Mouse (Mus musculus): ENCODE data around the gene Cse1l. TPM values are rescaled to one million over a fixed set of nuclear protein-coding genes. Genes with fewer than 3 reads are reported as not detected.

Cse1l gene
- polyA plus RNA-seq (2015; fragmentation: Nextera tagmentation; extraction: Ambion mirVana), result 95.3 and 99.4 TPM in 2 replicates

DNA sequence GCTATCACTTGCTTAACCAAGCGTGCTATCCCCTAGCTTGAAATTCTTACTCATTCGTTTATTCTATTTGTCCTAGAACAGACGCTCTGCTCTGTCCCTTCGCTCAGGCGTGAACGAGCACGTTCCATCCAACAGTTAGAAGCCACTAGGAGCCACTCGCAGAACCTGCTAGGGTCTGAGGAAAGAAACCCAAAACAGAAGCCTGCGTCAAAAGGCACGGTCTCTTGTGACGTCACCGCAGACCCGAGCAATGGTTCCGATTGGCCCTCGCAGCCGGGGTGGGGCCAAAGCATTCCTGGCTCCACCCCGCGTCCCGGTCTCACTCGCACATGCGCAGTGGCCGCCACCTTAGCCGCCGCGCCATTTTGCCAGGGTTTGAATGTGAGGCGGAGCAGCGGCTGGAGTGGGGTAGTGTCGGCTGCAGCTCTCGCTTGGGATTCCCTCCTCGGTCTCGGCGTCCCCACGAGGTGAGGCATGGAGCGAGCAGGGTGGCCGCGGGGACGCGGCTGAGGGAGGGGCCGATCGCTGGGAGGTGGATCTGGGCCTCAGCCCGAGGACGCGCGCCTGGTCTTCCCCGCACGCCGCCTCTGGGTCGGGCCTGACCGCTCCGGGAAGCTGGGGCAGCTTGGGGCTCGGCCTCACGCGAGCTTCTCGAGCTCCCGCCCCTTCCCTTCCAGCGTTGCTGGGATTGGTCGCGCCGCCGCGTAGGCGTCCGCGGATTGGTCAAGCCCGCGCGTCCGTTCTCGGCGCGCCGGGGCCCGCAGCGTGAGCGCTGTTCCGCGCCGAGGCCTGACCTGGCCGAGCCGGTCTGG lies at the start of gene Cse1l:
Gene Cse1l (plus strand): TSS at position 330 of the 812 bp plus-strand sequence.
- Histone ChIP-seq H3K36me3 (replicated peaks) (no peaks in the 10 kb centered on the region), H3K4me3 (peak within 1 kb of the TSS; percentile 92), H3K4me2 (peak within 1 kb of the TSS; percentile 86), H3K9ac (peak within 1 kb of the TSS; percentile 87), H3K9me3 (no peaks in the 10 kb centered on the region), H3K4me1 (peaks cover 11% of the 10 kb centered on the region), H3K27ac (peak within 1 kb of the TSS; percentile 97), H3K27me3 (replicated peaks) (no peaks in the 10 kb centered on the region)
- peak; percentile 97 for ATAC-seq (replicated peaks)
- under 1% methylated on average over 80 of the region's 80 CpGs for WGBS

DNA sequence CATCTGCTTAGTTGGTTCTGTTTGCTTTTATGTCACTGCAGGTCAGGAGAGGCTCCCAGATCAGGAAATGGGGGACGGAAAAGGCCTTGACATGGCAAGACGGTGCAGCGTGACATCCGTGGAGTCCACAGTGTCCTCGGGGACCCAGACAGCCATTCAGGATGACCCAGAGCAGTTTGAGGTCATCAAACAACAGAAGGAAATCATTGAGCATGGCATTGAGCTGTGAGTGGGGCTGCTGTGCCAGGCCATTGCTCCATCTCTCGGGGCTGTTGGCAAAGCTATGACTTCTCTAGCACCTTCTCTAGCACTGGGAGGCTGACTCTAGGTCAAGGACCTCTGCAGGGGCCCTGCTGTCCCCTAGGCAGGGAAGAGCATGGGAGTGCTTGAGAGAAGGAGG lies 49.5 kb upstream of the Cse1l start:
- WGBS, result 94% methylated on average over 6 of the region's 6 CpGs
- H3K4me1 ChIP-seq, result no peaks in the 10 kb centered on the region
- no peak for ATAC-seq (replicated peaks)
- H3K27ac ChIP-seq, result no peak overlapping the region
- no peak overlapping the region for H3K4me3 ChIP-seq
- H3K36me3 ChIP-seq (replicated peaks), result peaks cover 41% of the 10 kb centered on the region
- H3K4me2 ChIP-seq, result no peak overlapping the region
- no peaks in the 10 kb centered on the region for H3K27me3 ChIP-seq (replicated peaks)
- no peaks in the 10 kb centered on the region for H3K9me3 ChIP-seq
- H3K9ac ChIP-seq, result no peak overlapping the region

DNA sequence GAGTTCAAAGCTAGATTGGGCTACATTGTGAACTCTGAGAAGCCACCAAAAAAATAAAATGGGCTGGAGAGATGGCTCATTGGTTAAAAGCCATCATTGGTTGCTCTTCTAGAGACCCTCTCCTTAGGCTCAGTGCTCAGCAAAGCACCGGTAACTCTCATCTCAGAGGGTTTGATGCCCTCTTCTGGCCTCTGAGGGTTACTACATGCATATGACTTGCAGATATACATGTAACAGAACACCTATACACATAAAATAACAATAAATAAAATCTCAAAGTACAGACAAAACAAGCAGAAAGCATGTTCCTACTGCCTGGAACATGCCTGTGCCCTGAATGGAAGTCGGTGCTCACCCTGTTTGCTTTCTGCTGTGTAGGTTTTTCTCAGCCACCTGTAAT lies 48.7 kb upstream of the Cse1l start:
- ATAC-seq (replicated peaks), result no peak
- no peak overlapping the region for H3K9ac ChIP-seq
- H3K4me1 ChIP-seq, result no peaks in the 10 kb centered on the region
- H3K36me3 ChIP-seq (replicated peaks), result peaks cover 41% of the 10 kb centered on the region
- no peak overlapping the region for H3K4me2 ChIP-seq
- no peaks in the 10 kb centered on the region for H3K9me3 ChIP-seq
- no peak overlapping the region for H3K4me3 ChIP-seq
- 93% methylated on average over 2 of the region's 2 CpGs for WGBS
- no peaks in the 10 kb centered on the region for H3K27me3 ChIP-seq (replicated peaks)
- no peak overlapping the region for H3K27ac ChIP-seq

DNA sequence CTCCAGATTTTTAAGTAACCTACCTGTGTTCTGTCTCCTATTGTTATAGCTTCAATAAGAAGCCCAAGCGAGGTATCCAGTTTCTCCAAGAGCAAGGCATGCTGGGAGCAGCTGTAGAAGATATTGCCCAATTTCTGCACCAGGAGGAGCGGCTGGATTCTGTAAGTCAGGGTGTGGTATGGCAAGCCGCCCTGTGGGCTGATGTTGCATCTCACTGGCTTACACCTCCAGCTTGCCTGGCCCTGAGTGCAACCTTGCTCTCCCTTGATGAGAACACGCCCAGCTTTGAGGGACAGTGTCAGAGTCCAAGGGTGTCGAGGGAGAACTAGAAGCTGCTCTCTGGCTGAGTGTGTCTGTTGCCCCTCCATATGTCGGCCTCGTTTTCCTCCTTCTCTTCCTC lies 46.6 kb upstream of the Cse1l start:
- Histone ChIP-seq H3K36me3 (replicated peaks) (peaks cover 28% of the 10 kb centered on the region), H3K9ac (no peak overlapping the region)
- no peak for ATAC-seq (replicated peaks)

GRCm38 (mm10) chr2:166862505-166862904 lies 43.3 kb upstream of the Cse1l start:
- Histone ChIP-seq H3K9me3 (no peaks in the 10 kb centered on the region), H3K36me3 (replicated peaks) (peaks cover 34% of the 10 kb centered on the region), H3K4me2 (no peak overlapping the region), H3K27me3 (replicated peaks) (no peaks in the 10 kb centered on the region), H3K9ac (no peak overlapping the region), H3K4me3 (no peak overlapping the region), H3K4me1 (no peaks in the 10 kb centered on the region), H3K27ac (no peak overlapping the region)
- no peak for ATAC-seq (replicated peaks)
- WGBS, result 73% methylated on average over 3 of the region's 3 CpGs

More for the DNA sequence above, 46.6 kb upstream of the Cse1l start:
- H3K27ac ChIP-seq, result no peak overlapping the region
- H3K4me2 ChIP-seq, result no peak overlapping the region
- H3K9me3 ChIP-seq, result no peaks in the 10 kb centered on the region
- H3K4me1 ChIP-seq, result no peaks in the 10 kb centered on the region
- 94% methylated on average over 7 of the region's 7 CpGs for whole genome bisulfite sequencing
- H3K4me3 ChIP-seq, result no peak overlapping the region
- H3K27me3 ChIP-seq (replicated peaks), result no peaks in the 10 kb centered on the region

- peaks cover 39% of the 10 kb centered on the region for H3K36me3 ChIP-seq (replicated peaks)
- no peaks in the 10 kb centered on the region for H3K9me3 ChIP-seq
- H3K4me2 ChIP-seq, result no peak overlapping the region
- no peaks in the 10 kb centered on the region for H3K4me1 ChIP-seq
- H3K27me3 ChIP-seq (replicated peaks), result no peaks in the 10 kb centered on the region
- H3K27ac ChIP-seq, result no peak overlapping the region
- H3K9ac ChIP-seq, result no peak overlapping the region
- WGBS, result 91% methylated on average over 10 of the region's 10 CpGs
- H3K4me3 ChIP-seq, result no peak overlapping the region
- no peak for ATAC-seq (replicated peaks)
These were observed 40.4 kb upstream of the Cse1l start for GRCm38 (mm10) chr2:166865476-166865875.

DNA sequence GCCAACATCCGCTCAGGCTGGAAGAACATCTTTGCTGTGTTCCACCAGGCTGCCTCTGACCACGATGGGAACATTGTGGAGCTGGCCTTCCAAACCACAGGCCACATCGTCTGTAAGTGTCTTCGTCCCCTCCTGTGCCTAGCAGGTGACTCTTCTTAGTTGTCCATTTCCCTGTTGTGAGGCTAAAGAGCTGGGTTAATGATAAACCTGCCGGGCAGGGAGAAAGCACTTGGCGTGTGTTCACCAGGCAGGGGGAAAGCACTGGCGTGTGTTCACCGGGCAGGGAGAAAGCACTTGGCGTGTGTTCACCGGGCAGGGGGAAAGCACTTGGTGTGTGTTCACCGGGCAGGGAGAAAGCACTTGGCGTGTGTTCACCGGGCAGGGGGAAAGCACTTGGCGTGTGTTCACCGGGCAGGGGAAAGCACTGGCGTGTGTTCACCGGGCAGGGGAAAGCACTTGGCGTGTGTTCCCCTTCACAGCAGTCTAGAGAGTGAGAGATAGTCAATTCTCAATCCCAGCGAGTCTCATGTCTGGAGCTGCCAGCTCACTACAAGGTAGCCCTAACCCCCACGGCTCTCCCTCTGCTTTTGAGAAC lies 35.5 kb upstream of the Cse1l start:
- no peaks in the 10 kb centered on the region for H3K27me3 ChIP-seq (replicated peaks)
- peaks cover 50% of the 10 kb centered on the region for H3K36me3 ChIP-seq (replicated peaks)
- ATAC-seq (replicated peaks), result no peak
- H3K27ac ChIP-seq, result no peak overlapping the region
- no peak overlapping the region for H3K4me3 ChIP-seq
- no peak overlapping the region for H3K9ac ChIP-seq
- no peak overlapping the region for H3K4me2 ChIP-seq
- no peaks in the 10 kb centered on the region for H3K9me3 ChIP-seq
- WGBS, result 94% methylated on average over 20 of the region's 20 CpGs
- H3K4me1 ChIP-seq, result no peaks in the 10 kb centered on the region

- 92% methylated on average over 10 of the region's 10 CpGs for WGBS
- no peak for ATAC-seq (replicated peaks)
- Histone ChIP-seq H3K36me3 (replicated peaks) (peaks cover 44% of the 10 kb centered on the region), H3K27ac (no peak overlapping the region), H3K4me3 (no peak overlapping the region), H3K4me1 (no peaks in the 10 kb centered on the region), H3K27me3 (replicated peaks) (no peaks in the 10 kb centered on the region), H3K9ac (no peak overlapping the region), H3K9me3 (no peaks in the 10 kb centered on the region), H3K4me2 (no peak overlapping the region)
These were observed 34.9 kb upstream of the Cse1l start for GRCm38 (mm10) chr2:166870899-166871298.

- Histone ChIP-seq H3K27me3 (replicated peaks) (no peaks in the 10 kb centered on the region), H3K4me1 (no peaks in the 10 kb centered on the region), H3K36me3 (replicated peaks) (peaks cover 28% of the 10 kb centered on the region), H3K4me3 (no peak overlapping the region), H3K9me3 (no peaks in the 10 kb centered on the region), H3K4me2 (no peak overlapping the region), H3K27ac (no peak overlapping the region), H3K9ac (no peak overlapping the region)
- no peak for ATAC-seq (replicated peaks)
- WGBS, result 81% methylated on average over 10 of the region's 10 CpGs
These were observed 31.1 kb upstream of the Cse1l start for GRCm38 (mm10) chr2:166874675-166875280.

- Histone ChIP-seq H3K4me3 (no peak overlapping the region), H3K36me3 (replicated peaks) (peaks cover 25% of the 10 kb centered on the region)
- no peak for ATAC-seq (replicated peaks)
These were observed 30.3 kb upstream of the Cse1l start for GRCm38 (mm10) chr2:166875561-166875960.

GRCm38 (mm10) chr2:166876331-166876730 lies 29.5 kb upstream of the Cse1l start:
- Histone ChIP-seq H3K9ac (no peak overlapping the region), H3K4me3 (no peak overlapping the region), H3K27ac (no peak overlapping the region), H3K36me3 (replicated peaks) (peaks cover 21% of the 10 kb centered on the region), H3K9me3 (no peaks in the 10 kb centered on the region), H3K4me2 (no peak overlapping the region), H3K27me3 (replicated peaks) (no peaks in the 10 kb centered on the region), H3K4me1 (no peaks in the 10 kb centered on the region)
- ATAC-seq (replicated peaks), result no peak
- 92% methylated on average over 10 of the region's 10 CpGs for WGBS

More at GRCm38 (mm10) chr2:166875561-166875960, 30.3 kb upstream of the Cse1l start:
- Histone ChIP-seq H3K9me3 (no peaks in the 10 kb centered on the region), H3K27ac (no peak overlapping the region), H3K9ac (no peak overlapping the region), H3K4me1 (no peaks in the 10 kb centered on the region), H3K4me2 (no peak overlapping the region), H3K27me3 (replicated peaks) (no peaks in the 10 kb centered on the region)
- WGBS, result 93% methylated on average over 6 of the region's 6 CpGs

GRCm38 (mm10) chr2:166885066-166885465 lies 20.8 kb upstream of the Cse1l start:
- no peak overlapping the region for H3K4me2 ChIP-seq
- H3K36me3 ChIP-seq (replicated peaks), result peaks cover 6% of the 10 kb centered on the region; the same call in 1 of the 2 replicates
- no peaks in the 10 kb centered on the region for H3K4me1 ChIP-seq
- no peaks in the 10 kb centered on the region for H3K9me3 ChIP-seq
- ATAC-seq (replicated peaks), result no peak
- H3K4me3 ChIP-seq, result no peak overlapping the region
- H3K9ac ChIP-seq, result no peak overlapping the region
- H3K27ac ChIP-seq, result no peak overlapping the region
- WGBS, result 78% methylated on average over 7 of the region's 7 CpGs
- H3K27me3 ChIP-seq (replicated peaks), result no peaks in the 10 kb centered on the region
